Mouse (Mus musculus) megakaryocyte, embryonic 14.5 days (primary cell): ENCODE measurements around the gene Mlkl.

Experiments used
- FLI1 ChIP-seq: IDR thresholded peaks from 2 replicates; pipeline ENCODE4 v1.6.1; 2012; ENCODE audit warnings: low read length, inconsistent platforms, mixed read lengths
- GATA1 ChIP-seq: IDR thresholded peaks from 3 replicates; pipeline ENCODE4 v1.6.1; 2012; ENCODE audit warnings: mixed read lengths, low read length, inconsistent platforms, borderline replicate concordance

DNA sequence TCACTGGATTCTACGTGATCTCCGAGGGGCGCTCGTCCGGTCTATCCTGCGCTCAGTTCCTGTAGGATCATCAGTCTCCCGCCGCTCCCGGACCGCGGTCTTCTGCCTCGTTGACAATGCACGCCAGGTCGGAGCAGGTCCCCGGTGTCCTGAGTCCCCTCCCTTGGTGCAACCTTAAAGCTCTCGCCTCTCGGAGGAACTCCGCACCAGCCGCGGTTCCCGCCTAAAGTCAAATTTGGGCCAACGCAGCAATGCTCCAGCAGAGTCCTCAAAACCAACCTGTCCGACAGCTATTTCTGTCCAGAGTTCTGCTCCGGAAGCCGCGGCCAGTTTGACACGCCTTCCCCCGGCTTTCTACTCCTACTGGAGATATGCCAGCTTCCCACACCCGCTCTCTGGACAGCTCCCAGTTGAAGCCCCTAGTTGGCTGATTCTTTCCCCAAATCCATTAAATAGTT lies at the start of gene Mlkl:
- TF ChIP-seq GATA1: no peak
- no peak for TF ChIP-seq FLI1
